21 mouse cellular contexts compared by ENCODE assay signal in the genomic region with DNA sequence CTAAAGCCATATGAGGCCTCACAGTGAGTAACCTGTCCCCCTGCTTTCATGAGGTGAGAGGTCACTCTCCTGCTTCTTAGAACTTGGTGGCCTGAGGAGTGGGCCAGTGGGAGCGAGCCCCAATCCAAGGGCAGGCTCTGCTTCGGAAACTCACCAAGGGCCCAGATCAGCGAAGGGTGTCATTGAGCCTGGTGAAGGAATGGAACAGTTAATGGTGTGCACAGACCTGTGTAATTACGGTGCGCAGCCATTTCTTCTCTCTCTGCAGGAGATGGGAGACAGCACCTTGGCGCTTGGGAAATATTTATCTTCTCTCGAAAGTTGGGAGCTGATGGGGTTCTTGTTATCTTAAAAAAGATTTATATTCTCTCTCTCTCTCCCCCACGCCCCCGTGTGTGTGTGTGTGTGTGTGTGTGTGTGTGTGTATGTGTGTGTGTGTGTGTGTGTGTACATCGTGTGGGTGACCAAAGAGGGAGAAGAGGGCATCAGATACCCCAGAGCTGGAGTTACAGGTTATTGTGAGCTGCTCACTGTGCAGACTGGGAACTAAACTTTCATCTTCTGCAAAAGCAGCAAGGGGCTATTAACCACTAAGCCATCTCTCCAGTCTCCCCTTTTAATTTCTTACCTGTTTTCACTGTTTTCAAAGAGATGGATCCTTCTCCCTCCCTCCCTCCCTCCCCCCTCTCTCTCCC. TPM values are rescaled to one million over a fixed set of nuclear protein-coding genes. Genes with fewer than 3 reads are reported as not detected.
DNase-seq lines count a peak whose midpoint lies in the region; ATAC-seq lines count a peak whose summit lies in the region.
"Had no signal": no experiment of that assay in that cellular context is flagged by ENCODE, and none has a peak within 500 bp of the region (broad histone marks: within the 10 kb centered on the region; RNA-seq: fewer than 3 reads in every experiment).

No protein-coding gene starts in this region.

- H3K27me3 ChIP-seq in forebrain, embryonic 12.5 days = peaks cover 27% of the 10 kb centered on the region
- 0 out of 2 replicates have a peak, but pooled peaks cover 6% of the 10 kb centered on the region for H3K27me3 ChIP-seq in forebrain, embryonic 14.5 days (replicated peaks; ENCODE audit: control insufficient read depth, insufficient read depth, low read length)
- peaks cover 6% of the 10 kb centered on the region; the same call in 1 of the 2 replicates for H3K27me3 ChIP-seq in kidney, embryonic 14.5 days (ENCODE audit: control insufficient read depth, insufficient read depth, low read length)
- H3K27me3 ChIP-seq in intestine, embryonic 16.5 days (replicated peaks; ENCODE audit: control insufficient read depth, insufficient read depth, low read length) = peaks cover 11% of the 10 kb centered on the region

- H3K4me1 ChIP-seq in forebrain, embryonic 12.5 days = peaks cover 34% of the 10 kb centered on the region
- H3K4me1 ChIP-seq in forebrain, embryonic 14.5 days (ENCODE audit: control insufficient read depth, insufficient read depth, low read length) = peaks cover 26% of the 10 kb centered on the region
- no peaks in the 10 kb centered on the region for H3K4me1 ChIP-seq in kidney, embryonic 14.5 days (ENCODE audit: control insufficient read depth, insufficient read depth, low read length)
- H3K4me1 ChIP-seq in intestine, embryonic 16.5 days (ENCODE audit: control insufficient read depth, insufficient read depth, low read length) = 0 out of 2 replicates have a peak, but pooled peaks cover 3% of the 10 kb centered on the region
- H3K4me1 ChIP-seq: heart, embryonic 10.5 days had no signal

- WGBS in forebrain, embryonic 12.5 days = 25% methylated on average over 9 of the region's 10 CpGs
- WGBS in forebrain, embryonic 14.5 days = 23% methylated on average over 8 of the region's 10 CpGs
- WGBS in kidney, embryonic 14.5 days = 16% methylated on average over 10 of the region's 10 CpGs
- 40% methylated on average over 10 of the region's 10 CpGs for WGBS in intestine, embryonic 16.5 days

- H3K4me2 ChIP-seq in forebrain, embryonic 12.5 days = no peak overlapping the region
- no peak overlapping the region for H3K4me2 ChIP-seq in forebrain, embryonic 14.5 days (ENCODE audit: low read length)
- no peak overlapping the region for H3K4me2 ChIP-seq in kidney, embryonic 14.5 days (replicated peaks; ENCODE audit: low read depth, low read length)
- H3K4me2 ChIP-seq in intestine, embryonic 16.5 days (ENCODE audit: low read depth, low read length) = no peak overlapping the region
- H3K4me2 ChIP-seq: hindbrain, embryonic 15.5 days had no signal

- H3K9ac ChIP-seq in forebrain, embryonic 12.5 days = no peak overlapping the region
- no peak overlapping the region for H3K9ac ChIP-seq in forebrain, embryonic 14.5 days (ENCODE audit: low read length)
- no peak overlapping the region for H3K9ac ChIP-seq in kidney, embryonic 14.5 days (ENCODE audit: low read depth, low read length)
- no peak overlapping the region for H3K9ac ChIP-seq in intestine, embryonic 16.5 days (ENCODE audit: low read depth, low read length)
- H3K9ac ChIP-seq: hindbrain, embryonic 15.5 days had no signal

- 0 out of 2 replicates have a peak overlapping the region, but pooled peaks have one; percentile 3 for H3K27ac ChIP-seq in forebrain, embryonic 12.5 days
- no peak overlapping the region for H3K27ac ChIP-seq in forebrain, embryonic 14.5 days (ENCODE audit: low read depth, low read length)
- H3K27ac ChIP-seq in kidney, embryonic 14.5 days (ENCODE audit: low read depth, low read length) = no peak overlapping the region
- H3K27ac ChIP-seq in intestine, embryonic 16.5 days (ENCODE audit: low read length) = no peak overlapping the region
- H3K27ac ChIP-seq: embryonic facial prominence, embryonic 10.5 days; heart, embryonic 10.5 days; hindbrain, embryonic 15.5 days had no signal

- no peak overlapping the region for H3K4me3 ChIP-seq in forebrain, embryonic 12.5 days (replicated peaks)
- no peak overlapping the region for H3K4me3 ChIP-seq in forebrain, embryonic 14.5 days (ENCODE audit: low read depth, low read length)
- no peak overlapping the region for H3K4me3 ChIP-seq in kidney, embryonic 14.5 days (ENCODE audit: low read length)
- no peak overlapping the region for H3K4me3 ChIP-seq in intestine, embryonic 16.5 days (ENCODE audit: low read length)
- H3K4me3 ChIP-seq: embryonic facial prominence, embryonic 10.5 days; heart, embryonic 10.5 days; hindbrain, embryonic 15.5 days had no signal

- no peak for ATAC-seq in forebrain, embryonic 12.5 days (ENCODE audit: low FRiP score)
- no peak for ATAC-seq in forebrain, embryonic 14.5 days
- ATAC-seq in kidney, embryonic 14.5 days (ENCODE audit: low FRiP score, low TSS enrichment) = peak; percentile 83
- ATAC-seq in intestine, embryonic 16.5 days = 0 out of 2 replicates have a peak, but pooled peaks have one; percentile 28
- ATAC-seq: inflammation-experienced regulatory T-cells, adult 6 months had no signal

- no peaks in the 10 kb centered on the region for H3K9me3 ChIP-seq in forebrain, embryonic 12.5 days
- no peaks in the 10 kb centered on the region for H3K9me3 ChIP-seq in forebrain, embryonic 14.5 days (replicated peaks; ENCODE audit: control insufficient read depth, low read length)
- no peaks in the 10 kb centered on the region for H3K9me3 ChIP-seq in kidney, embryonic 14.5 days (ENCODE audit: control insufficient read depth, low read length)
- H3K9me3 ChIP-seq in intestine, embryonic 16.5 days (ENCODE audit: control insufficient read depth, low read length) = no peaks in the 10 kb centered on the region
- H3K9me3 ChIP-seq: embryonic facial prominence, embryonic 10.5 days; heart, embryonic 10.5 days; hindbrain, embryonic 15.5 days had no signal

- no peak for DNase-seq in forebrain, embryonic 14.5 days (ENCODE audit: low spot score)
- no peak for DNase-seq in kidney, adult 11 months
- DNase-seq in kidney, postnatal 4 days = peak; percentile 21 to 58
- no peak for DNase-seq in kidney, postnatal 10 days
- no peak for DNase-seq in cerebellum, adult 11-12 months
- DNase-seq: adrenal gland, postnatal 10 days; cerebellum, adult 11 months; cerebellum, adult 9-10 months; cerebellum, postnatal 36 days; gastrocnemius, postnatal 10 days; heart, adult 18-20 months; heart, postnatal 10 days; heart, postnatal 4 days had no signal

- no peaks in the 10 kb centered on the region for H3K36me3 ChIP-seq in forebrain, embryonic 12.5 days (replicated peaks)
- H3K36me3 ChIP-seq in forebrain, embryonic 14.5 days (ENCODE audit: control insufficient read depth, insufficient read depth, low read length) = no peaks in the 10 kb centered on the region
- H3K36me3 ChIP-seq in kidney, embryonic 14.5 days (ENCODE audit: control insufficient read depth, insufficient read depth, low read length) = no peaks in the 10 kb centered on the region
- H3K36me3 ChIP-seq in intestine, embryonic 16.5 days (ENCODE audit: control insufficient read depth, insufficient read depth, low read length) = no peaks in the 10 kb centered on the region
- H3K36me3 ChIP-seq: embryonic facial prominence, embryonic 10.5 days; heart, embryonic 10.5 days; hindbrain, embryonic 15.5 days had no signal

RNA-seq across cellular contexts. Expression of a gene that starts 27.3 kb away (rescaled TPM):
- 0.18 and 0.26 TPM in 2 replicates for polyA plus RNA-seq in forebrain, embryonic 12.5 days (2016; fragmentation: Nextera tagmentation; extraction: Ambion mirVana)
- polyA plus RNA-seq in forebrain, embryonic 14.5 days (2014; fragmentation: Nextera tagmentation; extraction: Ambion mirVana) = 0.28 and 0.41 TPM in 2 replicates
- polyA plus RNA-seq in kidney, embryonic 14.5 days (2014; fragmentation: Nextera tagmentation; extraction: Ambion mirVana) = 0.46 and 0.81 TPM in 2 replicates
- 0.13 and 0.16 TPM in 2 replicates for polyA plus RNA-seq in intestine, embryonic 16.5 days (2015; fragmentation: Nextera tagmentation; extraction: Ambion mirVana)
- polyA plus RNA-seq: C2C12; inflammation-experienced regulatory T-cells, adult 6 months had no signal

RNA-seq across cellular contexts. Expression of a gene that starts 39.7 kb away (rescaled TPM):
- 2.0 TPM in 2 replicates for polyA plus RNA-seq in forebrain, embryonic 12.5 days (2016; fragmentation: Nextera tagmentation; extraction: Ambion mirVana)
- polyA plus RNA-seq in forebrain, embryonic 14.5 days (2014; fragmentation: Nextera tagmentation; extraction: Ambion mirVana) = 3.3 and 3.4 TPM in 2 replicates
- 1.3 and 2.0 TPM in 2 replicates for polyA plus RNA-seq in kidney, embryonic 14.5 days (2014; fragmentation: Nextera tagmentation; extraction: Ambion mirVana)
- 1.3 and 1.5 TPM in 2 replicates for polyA plus RNA-seq in intestine, embryonic 16.5 days (2015; fragmentation: Nextera tagmentation; extraction: Ambion mirVana)
- polyA plus RNA-seq: C2C12; inflammation-experienced regulatory T-cells, adult 6 months had no signal

Comparison
In these comparisons a context has a peak if more than half of its experiments do, and no peak if none do; other contexts are left out.
1. DNase-seq: peak in kidney, postnatal 4 days (2 of 2); none in forebrain, embryonic 14.5 days (single experiment), kidney, adult 11 months (single experiment), kidney, postnatal 10 days (single experiment) and cerebellum, adult 11-12 months (single experiment).
2. ATAC-seq: peak in kidney, embryonic 14.5 days (single experiment) and intestine, embryonic 16.5 days (single experiment); none in forebrain, embryonic 12.5 days (single experiment) and forebrain, embryonic 14.5 days (single experiment).